Mouse (Mus musculus): ENCODE measurements around the gene Enah.

The Enah gene

GRCm38 (mm10) chr1:181888801-181889200 lies 131.0 kb downstream of the Enah start:
- ATAC-seq (ENCODE audit: insufficient number of reproducible peaks, low FRiP score, low TSS enrichment) = peak; percentile 83

- ATAC-seq (ENCODE audit: insufficient number of reproducible peaks, low FRiP score, low TSS enrichment) = peak; percentile 70
These were observed 138.3 kb downstream of the Enah start for GRCm38 (mm10) chr1:181881532-181881931.

- ATAC-seq (ENCODE audit: insufficient number of reproducible peaks, low FRiP score, low TSS enrichment) = no peak
These were observed 139.0 kb downstream of the Enah start for GRCm38 (mm10) chr1:181880752-181881325.

GRCm38 (mm10) chr1:181878436-181878835 lies 141.4 kb downstream of the Enah start:
- ATAC-seq (ENCODE audit: insufficient number of reproducible peaks, low FRiP score, low TSS enrichment) = no peak

- ATAC-seq (ENCODE audit: insufficient number of reproducible peaks, low FRiP score, low TSS enrichment) = no peak
These were observed 142.7 kb downstream of the Enah start for GRCm38 (mm10) chr1:181877088-181877487.

- ATAC-seq (ENCODE audit: insufficient number of reproducible peaks, low FRiP score, low TSS enrichment) = no peak
These were observed 143.1 kb downstream of the Enah start for GRCm38 (mm10) chr1:181876656-181877055.

- no peak for ATAC-seq (ENCODE audit: insufficient number of reproducible peaks, low FRiP score, low TSS enrichment)
These were observed 146.5 kb downstream of the Enah start for GRCm38 (mm10) chr1:181873086-181873920.

GRCm38 (mm10) chr1:181872639-181873038 lies 147.2 kb downstream of the Enah start:
- ATAC-seq (ENCODE audit: insufficient number of reproducible peaks, low FRiP score, low TSS enrichment) = no peak

- ATAC-seq (ENCODE audit: insufficient number of reproducible peaks, low FRiP score, low TSS enrichment) = no peak
These were observed 153.1 kb downstream of the Enah start for GRCm38 (mm10) chr1:181866429-181867280.

GRCm38 (mm10) chr1:181865863-181866216 lies 153.9 kb downstream of the Enah start:
- no peak for ATAC-seq (ENCODE audit: insufficient number of reproducible peaks, low FRiP score, low TSS enrichment)

GRCm38 (mm10) chr1:181864971-181865862 lies 154.6 kb downstream of the Enah start:
- ATAC-seq (ENCODE audit: insufficient number of reproducible peaks, low FRiP score, low TSS enrichment) = no peak

GRCm38 (mm10) chr1:181863431-181863830 lies 156.4 kb downstream of the Enah start:
- no peak for ATAC-seq (ENCODE audit: insufficient number of reproducible peaks, low FRiP score, low TSS enrichment)

- no peak for ATAC-seq (ENCODE audit: insufficient number of reproducible peaks, low FRiP score, low TSS enrichment)
These were observed 157.0 kb downstream of the Enah start for GRCm38 (mm10) chr1:181862676-181863374.

- ATAC-seq (ENCODE audit: insufficient number of reproducible peaks, low FRiP score, low TSS enrichment) = no peak
These were observed 158.4 kb downstream of the Enah start for GRCm38 (mm10) chr1:181861181-181861902.

- ATAC-seq (ENCODE audit: insufficient number of reproducible peaks, low FRiP score, low TSS enrichment) = no peak
These were observed 159.1 kb downstream of the Enah start for GRCm38 (mm10) chr1:181860659-181861058.

- no peak for ATAC-seq (ENCODE audit: insufficient number of reproducible peaks, low FRiP score, low TSS enrichment)
These were observed 163.5 kb downstream of the Enah start for GRCm38 (mm10) chr1:181856329-181856728.

- ATAC-seq (ENCODE audit: insufficient number of reproducible peaks, low FRiP score, low TSS enrichment) = no peak
These were observed 165.0 kb downstream of the Enah start for GRCm38 (mm10) chr1:181854829-181855228.

- ATAC-seq (ENCODE audit: insufficient number of reproducible peaks, low FRiP score, low TSS enrichment) = no peak
These were observed 166.6 kb downstream of the Enah start for GRCm38 (mm10) chr1:181853081-181853736.
